Comparison of ENCODE assay signal across 23 mouse cellular contexts in the genomic region with DNA sequence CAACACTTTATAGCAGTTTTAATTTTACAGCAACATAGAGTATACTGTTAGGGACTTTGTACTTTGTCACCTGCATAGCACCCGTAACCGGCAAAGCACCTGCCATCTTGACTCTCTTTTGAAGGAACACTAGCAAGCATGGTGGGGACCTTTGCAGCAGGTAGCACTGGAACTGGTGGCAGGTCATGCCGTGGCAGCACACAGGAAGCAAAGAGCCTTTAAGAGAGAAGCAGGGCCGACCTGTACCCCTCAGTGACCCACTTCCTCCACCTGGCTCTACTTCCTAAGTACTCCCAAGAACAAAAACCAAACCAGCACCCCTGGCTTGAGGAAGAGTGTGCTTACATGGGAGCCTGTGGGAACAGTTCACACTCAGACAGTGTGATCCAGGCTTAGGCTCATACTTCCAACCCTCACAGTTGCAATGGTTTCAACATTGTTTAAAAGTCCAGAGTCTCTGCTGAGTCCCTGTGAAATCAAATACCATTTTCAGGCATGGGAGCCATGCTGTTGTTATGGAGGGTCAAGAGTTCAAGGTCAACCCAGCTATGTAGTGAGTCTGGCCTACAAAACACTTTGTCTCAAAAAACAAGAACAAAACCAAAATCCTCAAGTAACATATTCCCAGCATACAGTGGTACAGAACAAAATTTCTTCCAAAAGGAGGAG. TPM values are rescaled to one million over a fixed set of nuclear protein-coding genes. Genes with fewer than 3 reads are reported as not detected.
DNase-seq lines count a peak whose midpoint lies in the region; ATAC-seq and TF ChIP-seq lines count a peak whose summit lies in the region.
"Had no signal": no experiment of that assay in that cellular context is flagged by ENCODE, and none has a peak within 500 bp of the region (broad histone marks: within the 10 kb centered on the region; RNA-seq: fewer than 3 reads in every experiment).

No protein-coding gene starts in this region.

- no peak overlapping the region for H3K4me2 ChIP-seq in intestine, postnatal 0 days (replicated peaks; ENCODE audit: low read depth)
- no peak overlapping the region; the same call in 1 of the 2 replicates for H3K4me2 ChIP-seq in liver, embryonic 16.5 days (ENCODE audit: low read depth, low read length)
- H3K4me2 ChIP-seq: forebrain, embryonic 12.5 days; stomach, embryonic 15.5 days had no signal

- H3K27ac ChIP-seq in liver, adult 2 months (replicated peaks; ENCODE audit: insufficient read depth, low read depth, low read length): peak overlapping the region; percentile 90
- no peak overlapping the region for H3K27ac ChIP-seq in intestine, postnatal 0 days (ENCODE audit: low read depth, low read length)
- H3K27ac ChIP-seq in liver, embryonic 16.5 days (ENCODE audit: low read length): peak overlapping the region; percentile 86
- H3K27ac ChIP-seq: forebrain, embryonic 12.5 days; hindbrain, embryonic 10.5 days; left cerebral cortex, adult 2 months; stomach, embryonic 15.5 days had no signal

- no peak for TF ChIP-seq CTCF in liver, adult 2 months (IDR thresholded peaks at IDR 0.05; ENCODE audit: low read depth, low read length)
- TF ChIP-seq CTCF in intestine, postnatal 0 days (IDR thresholded peaks at IDR 0.05; ENCODE audit: low read depth): no peak

- ATAC-seq in intestine, postnatal 0 days: peak; percentile 50
- ATAC-seq in liver, embryonic 16.5 days (ENCODE audit: low read depth): peak; percentile 74
- ATAC-seq: hindbrain, postnatal 0 days had no signal

- H3K27me3 ChIP-seq in liver, adult 2 months (ENCODE audit: control insufficient read depth, insufficient read depth, low read length): no peaks in the 10 kb centered on the region
- no peaks in the 10 kb centered on the region for H3K27me3 ChIP-seq in intestine, postnatal 0 days (replicated peaks; ENCODE audit: control insufficient read depth, insufficient read depth, low read length)
- no peaks in the 10 kb centered on the region for H3K27me3 ChIP-seq in liver, embryonic 16.5 days (ENCODE audit: control insufficient read depth, insufficient read depth, low read depth, low read length)
- H3K27me3 ChIP-seq: forebrain, embryonic 12.5 days; stomach, embryonic 15.5 days had no signal

- no peaks in the 10 kb centered on the region for H3K9me3 ChIP-seq in intestine, postnatal 0 days (ENCODE audit: control insufficient read depth)
- no peaks in the 10 kb centered on the region for H3K9me3 ChIP-seq in liver, embryonic 16.5 days (replicated peaks; ENCODE audit: control insufficient read depth, low read length)
- H3K9me3 ChIP-seq: forebrain, embryonic 12.5 days; hindbrain, embryonic 10.5 days; stomach, embryonic 15.5 days had no signal

- 15% methylated on average over 4 of the region's 4 CpGs for WGBS in liver, adult 2 months
- WGBS in intestine, postnatal 0 days: 51% methylated on average over 4 of the region's 4 CpGs
- WGBS in liver, embryonic 16.5 days (ENCODE audit: insufficient replicate concordance): 57% methylated on average over 4 of the region's 4 CpGs

- no peak overlapping the region for H3K4me3 ChIP-seq in liver, adult 2 months (ENCODE audit: insufficient read depth, low read depth, low read length)
- H3K4me3 ChIP-seq in intestine, postnatal 0 days (ENCODE audit: low read depth, low read length): no peak overlapping the region
- H3K4me3 ChIP-seq in liver, embryonic 16.5 days (ENCODE audit: low read depth, low read length): no peak overlapping the region
- H3K4me3 ChIP-seq: forebrain, embryonic 12.5 days; hindbrain, embryonic 10.5 days; layer of hippocampus, adult 2 months; left cerebral cortex, adult 2 months; stomach, embryonic 15.5 days had no signal

- H3K9ac ChIP-seq in liver, adult 2 months (ENCODE audit: low read depth, low read length): peak overlapping the region; percentile 3; the same call in 1 of the 2 replicates
- H3K9ac ChIP-seq in intestine, postnatal 0 days (ENCODE audit: low read depth, low read length): no peak overlapping the region
- no peak overlapping the region for H3K9ac ChIP-seq in liver, embryonic 16.5 days (ENCODE audit: low read depth, low read length)
- H3K9ac ChIP-seq: forebrain, embryonic 12.5 days; stomach, embryonic 15.5 days had no signal

- H3K4me1 ChIP-seq in liver, adult 2 months (ENCODE audit: control insufficient read depth, insufficient read depth, low read length): peaks cover 78% of the 10 kb centered on the region
- H3K4me1 ChIP-seq in intestine, postnatal 0 days (replicated peaks; ENCODE audit: control insufficient read depth, insufficient read depth, low read length): peaks cover 21% of the 10 kb centered on the region
- peaks cover 75% of the 10 kb centered on the region for H3K4me1 ChIP-seq in liver, embryonic 16.5 days (ENCODE audit: control insufficient read depth, low read depth, low read length)

- TF ChIP-seq POLR2A in liver, adult 2 months (IDR thresholded peaks at IDR 0.05; ENCODE audit: extremely low read depth, insufficient read depth, low read length): no peak

- H3K36me3 ChIP-seq in liver, adult 2 months (ENCODE audit: control insufficient read depth, insufficient read depth, low read length): no peaks in the 10 kb centered on the region
- no peaks in the 10 kb centered on the region; the same call in 1 of the 2 replicates for H3K36me3 ChIP-seq in intestine, postnatal 0 days (ENCODE audit: control insufficient read depth, insufficient read depth)
- H3K36me3 ChIP-seq in liver, embryonic 16.5 days (ENCODE audit: control insufficient read depth, insufficient read depth): no peaks in the 10 kb centered on the region; the same call in 1 of the 2 replicates
- H3K36me3 ChIP-seq: forebrain, embryonic 12.5 days had no signal

- H3K79me2 ChIP-seq in liver, adult 2 months (ENCODE audit: control insufficient read depth, insufficient read depth, low read length): peaks cover 66% of the 10 kb centered on the region

- peak; percentile 99 for DNase-seq in liver, adult 2 months (ENCODE audit: extremely low read depth, low read depth, low spot score)
- DNase-seq in liver: no peak
- DNase-seq in thymus, postnatal 4 days: peak; percentile 55
- no peak for DNase-seq in urinary bladder, postnatal 14 days (ENCODE audit: low spot score)
- DNase-seq in cerebellum, postnatal 10 days: no peak
- DNase-seq: adrenal gland, postnatal 10 days; B cell, adult 2 months; cerebellum, postnatal 25 days; gastrocnemius, postnatal 10 days; heart, adult 18-20 months; kidney, adult 2 months; kidney, postnatal 14 days; left cerebral cortex, postnatal 4 days; lung, adult 18-20 months; right cerebral cortex, postnatal 25 days had no signal

RNA-seq across cellular contexts. Expression of a gene that starts 16.0 kb away (rescaled TPM):
- total RNA-seq in liver, adult 2 months (2014; rRNA removed): 10.0 and 13.6 TPM in 2 replicates
- 19.6 and 25.0 TPM in 2 replicates for polyA plus RNA-seq in liver, adult 2 months (2012; rRNA removed)
- 11.8 and 13.0 TPM in 2 replicates for polyA plus RNA-seq in intestine, postnatal 0 days (2015; fragmentation: Nextera tagmentation; extraction: Ambion mirVana)
- polyA plus RNA-seq in liver, embryonic 16.5 days (2015; fragmentation: Nextera tagmentation; extraction: Ambion mirVana): 12.9 and 16.8 TPM in 2 replicates

RNA-seq across cellular contexts. Expression of a gene that starts 27.5 kb away (rescaled TPM):
- 36.7 and 42.6 TPM in 2 replicates for total RNA-seq in liver, adult 2 months (2014; rRNA removed)
- 68.4 and 72.3 TPM in 2 replicates for polyA plus RNA-seq in liver, adult 2 months (2012; rRNA removed)
- 46.4 and 52.1 TPM in 2 replicates for polyA plus RNA-seq in intestine, postnatal 0 days (2015; fragmentation: Nextera tagmentation; extraction: Ambion mirVana)
- polyA plus RNA-seq in liver, embryonic 16.5 days (2015; fragmentation: Nextera tagmentation; extraction: Ambion mirVana): 27.6 and 29.0 TPM in 2 replicates

RNA-seq across cellular contexts. Expression of a gene that starts 27.7 kb away (rescaled TPM):
- total RNA-seq in liver, adult 2 months (2014; rRNA removed): 271 and 321 TPM in 2 replicates
- 455 and 489 TPM in 2 replicates for polyA plus RNA-seq in liver, adult 2 months (2012; rRNA removed)
- 199 and 203 TPM in 2 replicates for polyA plus RNA-seq in intestine, postnatal 0 days (2015; fragmentation: Nextera tagmentation; extraction: Ambion mirVana)
- polyA plus RNA-seq in liver, embryonic 16.5 days (2015; fragmentation: Nextera tagmentation; extraction: Ambion mirVana): 155 and 158 TPM in 2 replicates

RNA-seq across cellular contexts. Expression of a gene that starts 39.0 kb away (rescaled TPM):
- total RNA-seq in liver, adult 2 months (2014; rRNA removed): 3.2 and 6.4 TPM in 2 replicates
- 9.4 and 16.6 TPM in 2 replicates for polyA plus RNA-seq in liver, adult 2 months (2012; rRNA removed)
- polyA plus RNA-seq in intestine, postnatal 0 days (2015; fragmentation: Nextera tagmentation; extraction: Ambion mirVana): 19.4 and 21.0 TPM in 2 replicates
- polyA plus RNA-seq in liver, embryonic 16.5 days (2015; fragmentation: Nextera tagmentation; extraction: Ambion mirVana): 35.0 and 38.0 TPM in 2 replicates

RNA-seq across cellular contexts. Expression of a gene that starts 44.6 kb away (rescaled TPM):
- total RNA-seq in liver, adult 2 months (2014; rRNA removed): 750 and 1,062 TPM in 2 replicates
- 596 and 770 TPM in 2 replicates for polyA plus RNA-seq in liver, adult 2 months (2012; rRNA removed)
- polyA plus RNA-seq in intestine, postnatal 0 days (2015; fragmentation: Nextera tagmentation; extraction: Ambion mirVana): 805 and 863 TPM in 2 replicates
- polyA plus RNA-seq in liver, embryonic 16.5 days (2015; fragmentation: Nextera tagmentation; extraction: Ambion mirVana): 490 and 558 TPM in 2 replicates

Comparison
In these comparisons a context has a peak if more than half of its experiments do, and no peak if none do; other contexts are left out.
1. DNase-seq: peak in liver, adult 2 months (single experiment) and thymus, postnatal 4 days (single experiment); none in liver (single experiment), urinary bladder, postnatal 14 days (single experiment) and cerebellum, postnatal 10 days (0 of 2).